ENCODE assay signal across 13 mouse cellular contexts in the genomic region with DNA sequence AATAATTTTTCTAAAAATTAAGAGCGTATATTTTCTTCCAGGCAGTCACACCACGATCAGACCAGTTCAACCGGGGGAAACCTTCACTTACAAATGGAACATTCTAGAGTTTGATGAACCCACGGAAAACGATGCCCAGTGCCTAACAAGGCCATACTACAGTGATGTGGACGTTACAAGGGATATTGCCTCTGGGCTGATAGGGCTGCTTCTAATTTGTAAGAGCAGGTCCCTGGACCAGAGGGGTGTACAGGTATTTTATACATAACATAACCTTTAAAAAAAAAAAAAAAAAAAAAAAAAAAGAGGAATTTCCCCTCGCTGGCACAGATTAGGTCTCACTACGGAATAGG. TPM values are rescaled to one million over a fixed set of nuclear protein-coding genes. Genes with fewer than 3 reads are reported as not detected.
DNase-seq lines count a peak whose midpoint lies in the region; ATAC-seq and TF ChIP-seq lines count a peak whose summit lies in the region.
"Had no signal": no experiment of that assay in that cellular context is flagged by ENCODE, and none has a peak within 500 bp of the region (broad histone marks: within the 10 kb centered on the region; RNA-seq: fewer than 3 reads in every experiment).

No protein-coding gene starts in this region.

- no peak overlapping the region for H3K4me2 ChIP-seq in midbrain, embryonic 11.5 days
- H3K4me2 ChIP-seq in midbrain, postnatal 0 days (ENCODE audit: low read depth, low read length, poor library complexity, severe bottlenecking) = no peak overlapping the region
- no peak overlapping the region for H3K4me2 ChIP-seq in forebrain, postnatal 0 days (ENCODE audit: low read depth)
- no peak overlapping the region; the same call in 1 of the 2 replicates for H3K4me2 ChIP-seq in neural tube, embryonic 14.5 days (ENCODE audit: low read depth, low read length)

- peak; percentile 28; the same call in 1 of the 2 replicates for ATAC-seq in midbrain, embryonic 11.5 days (ENCODE audit: low FRiP score)
- ATAC-seq in midbrain, postnatal 0 days (ENCODE audit: low FRiP score) = no peak
- peak; percentile 36; the same call in 1 of the 2 replicates for ATAC-seq in forebrain, postnatal 0 days
- 0 out of 2 replicates have a peak, but pooled peaks have one; percentile 13 for ATAC-seq in neural tube, embryonic 14.5 days (ENCODE audit: low read depth)
- no peak for ATAC-seq in monocyte, adult 5-6 weeks (replicated peaks; ENCODE audit: insufficient number of reproducible peaks, low FRiP score, low TSS enrichment, poor library complexity, severe bottlenecking)

- H3K4me1 ChIP-seq in heart, embryonic 10.5 days = no peaks in the 10 kb centered on the region
- H3K4me1 ChIP-seq in midbrain, embryonic 11.5 days (ENCODE audit: control insufficient read depth, insufficient read depth, low read length) = peaks cover 2% of the 10 kb centered on the region; the same call in 1 of the 2 replicates
- H3K4me1 ChIP-seq in midbrain, postnatal 0 days (ENCODE audit: insufficient read depth, low read length) = no peaks in the 10 kb centered on the region
- H3K4me1 ChIP-seq in forebrain, postnatal 0 days (ENCODE audit: insufficient read depth) = no peaks in the 10 kb centered on the region
- H3K4me1 ChIP-seq in neural tube, embryonic 14.5 days (ENCODE audit: control insufficient read depth, insufficient read depth, low read length) = peaks cover 3% of the 10 kb centered on the region; the same call in 1 of the 2 replicates
- H3K4me1 ChIP-seq: liver, embryonic 13.5 days; neural tube, embryonic 13.5 days; stomach, embryonic 15.5 days had no signal

- H3K9me3 ChIP-seq in heart, embryonic 10.5 days = no peaks in the 10 kb centered on the region
- no peaks in the 10 kb centered on the region for H3K9me3 ChIP-seq in midbrain, embryonic 11.5 days (ENCODE audit: control insufficient read depth, low read length)
- H3K9me3 ChIP-seq in midbrain, postnatal 0 days (ENCODE audit: low read length) = no peaks in the 10 kb centered on the region
- H3K9me3 ChIP-seq in forebrain, postnatal 0 days (ENCODE audit: low read length) = no peaks in the 10 kb centered on the region
- no peaks in the 10 kb centered on the region for H3K9me3 ChIP-seq in neural tube, embryonic 14.5 days (ENCODE audit: control insufficient read depth, low read length)
- H3K9me3 ChIP-seq: kidney, embryonic 15.5 days; liver, embryonic 13.5 days; neural tube, embryonic 13.5 days; stomach, embryonic 15.5 days had no signal

- H3K36me3 ChIP-seq in heart, embryonic 10.5 days = no peaks in the 10 kb centered on the region
- H3K36me3 ChIP-seq in midbrain, embryonic 11.5 days (ENCODE audit: control insufficient read depth, insufficient read depth, low read length) = no peaks in the 10 kb centered on the region
- no peaks in the 10 kb centered on the region for H3K36me3 ChIP-seq in midbrain, postnatal 0 days (ENCODE audit: insufficient read depth, low read length)
- H3K36me3 ChIP-seq in forebrain, postnatal 0 days (ENCODE audit: insufficient read depth) = no peaks in the 10 kb centered on the region
- no peaks in the 10 kb centered on the region for H3K36me3 ChIP-seq in neural tube, embryonic 14.5 days (ENCODE audit: control insufficient read depth, insufficient read depth, low read length)
- H3K36me3 ChIP-seq: kidney, embryonic 15.5 days; neural tube, embryonic 13.5 days; stomach, embryonic 15.5 days had no signal

- no peak overlapping the region for H3K9ac ChIP-seq in midbrain, embryonic 11.5 days (ENCODE audit: low read length)
- no peak overlapping the region for H3K9ac ChIP-seq in midbrain, postnatal 0 days (replicated peaks; ENCODE audit: low read length, poor library complexity, severe bottlenecking)
- H3K9ac ChIP-seq in forebrain, postnatal 0 days = no peak overlapping the region
- H3K9ac ChIP-seq in neural tube, embryonic 14.5 days (replicated peaks; ENCODE audit: low read depth, low read length) = no peak overlapping the region
- H3K9ac ChIP-seq: kidney, embryonic 15.5 days; liver, embryonic 13.5 days; lung, embryonic 14.5 days; neural tube, embryonic 13.5 days; stomach, embryonic 15.5 days had no signal

- no peak overlapping the region for H3K27ac ChIP-seq in heart, embryonic 10.5 days
- no peak overlapping the region for H3K27ac ChIP-seq in midbrain, embryonic 11.5 days (ENCODE audit: low read depth, low read length)
- no peak overlapping the region for H3K27ac ChIP-seq in midbrain, postnatal 0 days (ENCODE audit: low read depth, low read length)
- H3K27ac ChIP-seq in forebrain, postnatal 0 days (ENCODE audit: low read depth, low read length) = no peak overlapping the region
- no peak overlapping the region for H3K27ac ChIP-seq in neural tube, embryonic 14.5 days (ENCODE audit: low read depth, low read length)
- H3K27ac ChIP-seq: kidney, embryonic 15.5 days; liver, embryonic 13.5 days; neural tube, embryonic 13.5 days; stomach, embryonic 15.5 days had no signal

- no peak overlapping the region for H3K4me3 ChIP-seq in heart, embryonic 10.5 days
- no peak overlapping the region for H3K4me3 ChIP-seq in midbrain, embryonic 11.5 days (ENCODE audit: low read depth, low read length)
- H3K4me3 ChIP-seq in midbrain, postnatal 0 days (ENCODE audit: low read depth, low read length) = no peak overlapping the region
- H3K4me3 ChIP-seq in forebrain, postnatal 0 days (ENCODE audit: low read depth, low read length) = no peak overlapping the region
- H3K4me3 ChIP-seq in neural tube, embryonic 14.5 days (ENCODE audit: low read depth, low read length) = no peak overlapping the region
- H3K4me3 ChIP-seq: liver, embryonic 13.5 days had no signal

- no peaks in the 10 kb centered on the region for H3K27me3 ChIP-seq in heart, embryonic 10.5 days (ENCODE audit: insufficient read depth, poor library complexity, severe bottlenecking)
- H3K27me3 ChIP-seq in midbrain, embryonic 11.5 days (ENCODE audit: control insufficient read depth, insufficient read depth, low read length) = no peaks in the 10 kb centered on the region
- no peaks in the 10 kb centered on the region for H3K27me3 ChIP-seq in midbrain, postnatal 0 days (ENCODE audit: insufficient read depth, low read length)
- H3K27me3 ChIP-seq in forebrain, postnatal 0 days (ENCODE audit: insufficient read depth, low read length) = no peaks in the 10 kb centered on the region
- no peaks in the 10 kb centered on the region for H3K27me3 ChIP-seq in neural tube, embryonic 14.5 days (ENCODE audit: control insufficient read depth, insufficient read depth, low read length)
- H3K27me3 ChIP-seq: liver, embryonic 13.5 days; neural tube, embryonic 13.5 days; stomach, embryonic 15.5 days had no signal

- no peak for TF ChIP-seq CTCF in midbrain, postnatal 0 days (IDR thresholded peaks at IDR 0.05)
- no peak for TF ChIP-seq CTCF in forebrain, postnatal 0 days (IDR thresholded peaks at IDR 0.05; ENCODE audit: low read depth)

- DNase-seq in heart, adult 11 months = peak; percentile 39
- no peak for DNase-seq in heart, embryonic 10.5 days (ENCODE audit: low spot score)
- DNase-seq in midbrain, embryonic 11.5 days (ENCODE audit: low spot score, missing footprints) = no peak
- no peak for DNase-seq in midbrain, postnatal 0 days (ENCODE audit: low spot score)
- DNase-seq in forebrain, postnatal 0 days = no peak
- DNase-seq: thymus, adult 18-20 months had no signal

- 47% methylated on average over 8 of the region's 8 CpGs for WGBS in heart, embryonic 10.5 days
- 45% methylated on average over 8 of the region's 8 CpGs for WGBS in midbrain, embryonic 11.5 days
- 50% methylated on average over 8 of the region's 8 CpGs for WGBS in midbrain, postnatal 0 days
- 45% methylated on average over 8 of the region's 8 CpGs for WGBS in forebrain, postnatal 0 days
- 53% methylated on average over 8 of the region's 8 CpGs for WGBS in neural tube, embryonic 14.5 days

RNA-seq across cellular contexts. Expression of a gene that starts 33.2 kb away (rescaled TPM):
- 0.54 and 0.95 TPM in 2 replicates for polyA plus RNA-seq in heart, embryonic 10.5 days (2016; fragmentation: Nextera tagmentation; extraction: Ambion mirVana)
- 0.25 and 0.50 TPM in 2 replicates for polyA plus RNA-seq in midbrain, embryonic 11.5 days (2014; fragmentation: Nextera tagmentation; extraction: Ambion mirVana)
- 0.05 and 0.09 TPM in 2 replicates for total RNA-seq in midbrain, postnatal 0 days (2014; rRNA removed)
- 0.02 and 0.04 TPM in 2 replicates for polyA plus RNA-seq in midbrain, postnatal 0 days (2015; fragmentation: Nextera tagmentation; extraction: Ambion mirVana)
- 0.15 and 0.48 TPM in 2 replicates for total RNA-seq in forebrain, postnatal 0 days (2014; rRNA removed)
- polyA plus RNA-seq in forebrain, postnatal 0 days (2015; fragmentation: Nextera tagmentation; extraction: Ambion mirVana) = 0.18 and 0.29 TPM in 2 replicates
- polyA plus RNA-seq in neural tube, embryonic 14.5 days (2014; fragmentation: Nextera tagmentation; extraction: Ambion mirVana) = 0.15 and 0.32 TPM in 2 replicates
- 18.5 to 33.3 TPM (median 29.6 TPM) in 3 replicates for total RNA-seq in monocyte, adult 5-6 weeks (2017)

Comparison
In these comparisons a context has a peak if more than half of its experiments do, and no peak if none do; other contexts are left out.
1. ATAC-seq: peak in midbrain, embryonic 11.5 days (single experiment), forebrain, postnatal 0 days (single experiment) and neural tube, embryonic 14.5 days (single experiment); none in midbrain, postnatal 0 days (single experiment) and monocyte, adult 5-6 weeks (single experiment).